Mouse (Mus musculus) subcutaneous adipose tissue, adult 2 months (tissue): ENCODE results near the gene Mapkapk3. TPM values are rescaled to one million over a fixed set of nuclear protein-coding genes. Genes with fewer than 3 reads are reported as not detected.

ENCODE experiments used
- polyA plus RNA-seq: library from polyadenylated mRNA; depleted of rRNA; stranded (reverse); fragments of >200 nt; gene quantifications from 2 replicates; pipeline ENCODE4 v1.2.3, GENCODE M21; 2012; ENCODE audit warnings: low replicate concordance; rRNA removed

Mapkapk3 gene
- polyA plus RNA-seq, result 24.9 and 43.9 TPM in 2 replicates

DNA sequence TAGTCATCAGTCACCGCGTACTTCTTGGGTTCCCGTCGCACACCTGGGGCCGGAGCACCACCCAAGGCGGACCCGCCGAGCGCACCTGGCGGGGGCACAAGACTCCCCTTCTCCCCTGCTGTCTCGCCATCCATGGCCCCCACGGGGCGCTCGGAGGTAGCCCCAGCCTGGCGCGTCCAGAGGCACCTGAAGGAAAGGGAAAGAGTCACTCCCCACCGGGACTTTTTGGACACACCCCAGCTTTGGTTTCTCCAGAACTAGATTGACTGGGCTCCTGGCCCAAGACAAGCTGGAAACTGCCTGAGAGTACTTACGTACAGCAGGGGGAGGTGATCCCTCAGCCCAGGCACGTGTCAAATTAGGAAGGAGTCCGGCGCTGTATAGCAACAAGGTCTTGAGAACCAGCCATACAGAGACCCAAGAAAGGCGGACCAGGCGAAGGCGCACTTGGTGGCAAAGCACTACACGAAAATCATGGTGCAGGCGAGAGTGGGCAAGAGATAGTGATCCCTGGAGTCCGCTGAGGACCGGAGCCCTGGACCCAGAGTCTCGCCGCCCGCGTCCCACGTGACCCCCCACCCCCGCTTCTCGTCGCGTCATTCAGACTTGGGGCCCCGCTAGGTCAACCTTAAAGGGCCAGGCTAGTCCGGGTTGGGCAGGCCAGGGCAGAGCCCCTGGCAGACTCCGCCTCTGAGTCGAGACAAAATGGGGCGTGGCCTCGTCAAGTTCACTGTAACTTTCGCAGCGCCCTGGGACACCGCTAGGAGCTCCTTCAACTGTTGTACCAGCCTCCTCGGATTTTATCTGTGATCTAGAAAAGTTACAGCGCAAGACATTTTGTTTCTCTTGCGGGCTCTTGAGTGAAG is at the start of gene Mapkapk3:
Gene Mapkapk3, minus strand, starts transcription at position 667 of the 866 bp plus-strand sequence.

DNA sequence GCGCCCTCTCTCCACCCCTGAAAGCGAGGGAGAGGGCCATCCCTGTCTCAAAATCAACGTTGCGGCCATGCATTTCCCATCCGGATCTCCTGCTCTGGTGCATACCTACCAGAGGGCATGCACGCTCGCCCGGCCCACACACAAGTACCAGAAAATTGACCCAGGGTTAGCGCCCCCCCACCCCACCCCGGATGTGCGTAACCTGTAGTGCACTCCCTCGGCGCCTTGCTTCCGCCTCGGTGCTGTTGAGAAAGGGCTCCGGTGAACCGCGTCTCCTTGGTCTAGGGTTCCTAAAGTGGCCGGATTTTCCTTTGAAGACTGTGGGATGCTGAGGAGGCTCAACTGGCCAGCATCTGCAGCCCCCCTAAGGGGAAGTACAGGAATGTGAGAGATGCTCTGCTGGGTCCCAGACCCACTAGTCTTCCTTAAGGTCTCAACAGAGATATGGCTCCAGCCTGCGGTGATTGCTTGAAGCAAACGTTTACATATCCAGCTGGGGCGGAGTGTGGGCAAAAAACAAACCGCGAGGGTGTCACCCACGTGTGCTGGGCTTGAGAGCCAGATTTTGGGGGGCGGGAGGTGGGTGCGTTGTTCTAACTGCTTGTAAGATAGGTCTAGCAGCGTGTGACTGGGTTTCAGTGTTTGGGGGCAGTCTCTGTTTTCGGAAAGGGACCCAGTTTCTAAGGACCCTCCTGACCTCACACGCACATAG is 48.7 kb upstream of the Mapkapk3 start, which contains the start of gene Hemk1:
Gene Hemk1, minus strand, starts transcription at position 179 of the 712 bp plus-strand sequence.

DNA sequence AAGGTAGTCTGAATTCAATTTTAAA is 6.2 kb upstream of the Mapkapk3 start, which contains the start of gene Cish:
Gene Cish, plus strand, starts transcription at position 11 of the 25 bp plus-strand sequence.

DNA sequence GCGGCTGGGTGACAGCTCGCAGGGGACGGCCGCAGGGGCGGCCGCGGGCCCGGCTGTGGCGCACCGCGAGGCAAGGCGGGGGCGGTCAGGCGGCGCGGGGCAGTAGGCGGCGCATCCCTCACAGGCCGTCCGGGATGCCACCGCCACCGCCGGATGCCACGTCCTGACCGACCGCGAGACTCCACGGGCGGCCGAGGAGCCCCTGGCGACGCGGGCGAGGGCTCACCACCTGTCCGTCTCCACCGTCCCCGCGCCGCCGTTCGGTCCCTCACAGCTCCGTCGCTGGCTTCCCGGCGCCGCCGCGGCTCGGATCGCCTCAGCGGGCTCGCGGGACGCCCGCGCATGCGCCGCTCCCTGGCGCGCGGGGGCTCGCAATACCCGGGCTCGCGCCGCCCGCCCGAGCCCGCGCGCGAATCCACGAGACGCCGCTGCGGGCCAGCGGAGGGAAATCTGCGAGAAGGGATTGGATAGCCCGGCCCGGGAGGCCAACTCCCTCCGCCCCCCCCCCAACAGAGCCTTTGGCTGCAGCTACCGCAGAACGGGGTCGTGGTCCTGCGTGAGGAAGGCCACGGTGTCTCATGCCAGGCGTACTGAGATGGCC is 58.0 kb downstream of the Mapkapk3 start, which contains the start of gene Dock3:
Gene Dock3, minus strand, starts transcription at position 371 of the 601 bp plus-strand sequence.

Other genes with a start within 250 kb of the Mapkapk3 start
- gene Dock3, start 58.0 kb downstream of the Mapkapk3 start, polyA plus RNA-seq, result 0.04 and 0.35 TPM in 2 replicates
- 5.9 and 33.7 TPM in 2 replicates for gene Cish, start 6.1 kb upstream of the Mapkapk3 start, polyA plus RNA-seq
- gene Hemk1, start 48.5 kb upstream of the Mapkapk3 start, polyA plus RNA-seq, result 32.5 and 39.1 TPM in 2 replicates
- 0.98 and 1.7 TPM in 2 replicates for gene 6430571L13Rik, start 50.7 kb upstream of the Mapkapk3 start, polyA plus RNA-seq
- 0.16 and 0.81 TPM in 2 replicates for gene Cacna2d2, start 109.7 kb upstream of the Mapkapk3 start, polyA plus RNA-seq
- gene Tmem115, start 244.1 kb upstream of the Mapkapk3 start, polyA plus RNA-seq, result 50.0 and 74.9 TPM in 2 replicates